In the genomic region with DNA sequence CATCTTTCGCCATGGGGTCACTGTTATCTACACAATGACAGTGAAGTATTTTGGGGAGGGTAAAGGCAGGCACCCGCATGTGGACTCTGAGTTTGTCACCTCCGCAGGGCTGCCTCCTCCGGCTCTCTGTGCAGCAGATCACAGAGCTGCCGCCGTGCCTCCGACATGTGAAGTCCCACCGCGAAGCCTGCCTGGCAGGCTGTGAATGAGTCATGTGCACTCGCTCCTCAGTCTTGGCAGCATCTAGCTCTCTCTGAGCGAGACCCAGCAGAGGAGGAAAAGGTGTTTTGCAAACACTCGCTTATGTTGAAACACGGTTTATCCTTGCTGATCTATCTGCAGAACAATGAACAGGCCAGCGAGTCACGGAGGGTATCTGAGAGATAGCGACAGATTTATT, we compare ENCODE assay signal across 8 mouse cellular contexts. TPM values are rescaled to one million over a fixed set of nuclear protein-coding genes. Genes with fewer than 3 reads are reported as not detected.
A peak's percentile ranks its signal among the peaks of the same experiment; 100 is the strongest.
DNase-seq lines count a peak whose midpoint lies in the region; ATAC-seq and TF ChIP-seq lines count a peak whose summit lies in the region.

No protein-coding gene starts in this region.

- no peaks in the 10 kb centered on the region for H3K4me1 ChIP-seq in kidney, embryonic 14.5 days (ENCODE audit: control insufficient read depth, insufficient read depth, low read length)
- peaks cover 11% of the 10 kb centered on the region for H3K4me1 ChIP-seq in heart, embryonic 13.5 days

- no peaks in the 10 kb centered on the region for H3K27me3 ChIP-seq in kidney, embryonic 14.5 days (ENCODE audit: control insufficient read depth, insufficient read depth, low read length)
- no peaks in the 10 kb centered on the region for H3K27me3 ChIP-seq in heart, embryonic 13.5 days (replicated peaks)

- H3K9ac ChIP-seq in kidney, embryonic 14.5 days (ENCODE audit: low read depth, low read length), result no peak overlapping the region
- H3K9ac ChIP-seq in heart, embryonic 13.5 days, result no peak overlapping the region

- TF ChIP-seq POLR2A in brain, embryonic 14.5 days (IDR thresholded peaks at IDR 0.05; ENCODE audit: borderline replicate concordance, extremely low read depth, insufficient read depth, insufficient read length, poor library complexity, severe bottlenecking), result no peak

- no peak for TF ChIP-seq CTCF in brain, embryonic 14.5 days (IDR thresholded peaks at IDR 0.05; ENCODE audit: borderline replicate concordance, extremely low read depth, insufficient read depth, insufficient read length)

- no peaks in the 10 kb centered on the region for H3K9me3 ChIP-seq in kidney, embryonic 14.5 days (ENCODE audit: control insufficient read depth, low read length)
- H3K9me3 ChIP-seq in heart, embryonic 13.5 days, result 0 out of 2 replicates have a peak, but pooled peaks cover 3% of the 10 kb centered on the region

- no peaks in the 10 kb centered on the region for H3K36me3 ChIP-seq in kidney, embryonic 14.5 days (ENCODE audit: control insufficient read depth, insufficient read depth, low read length)
- H3K36me3 ChIP-seq in heart, embryonic 13.5 days, result no peaks in the 10 kb centered on the region

- no peak overlapping the region for H3K27ac ChIP-seq in kidney, embryonic 14.5 days (ENCODE audit: low read depth, low read length)
- no peak overlapping the region for H3K27ac ChIP-seq in heart, embryonic 13.5 days (replicated peaks)

- H3K4me3 ChIP-seq in kidney, embryonic 14.5 days (ENCODE audit: low read length), result no peak overlapping the region
- H3K4me3 ChIP-seq in heart, embryonic 13.5 days, result no peak overlapping the region

- no peak for ATAC-seq in kidney, embryonic 14.5 days (ENCODE audit: low FRiP score, low TSS enrichment)
- ATAC-seq in heart, embryonic 13.5 days (ENCODE audit: extremely low read depth, insufficient number of reproducible peaks, low FRiP score, low TSS enrichment), result no peak

- peak; percentile 17 to 35 for DNase-seq in kidney, postnatal 4 days
- peak; percentile 87 for DNase-seq in brain, embryonic 14.5 days (ENCODE audit: low read depth)
- peak; percentile 74 to 79 for DNase-seq in left cerebral cortex, postnatal 36 days (ENCODE audit: low spot score in 2 of 2)
- DNase-seq in right cerebral cortex, postnatal 25 days, result peak; percentile 70
- no peak for DNase-seq in gastrocnemius, adult 8-10 months (ENCODE audit: low spot score in 2 of 2)
- DNase-seq in natural killer cell, adult 2 months (ENCODE audit: low spot score in 2 of 2), result no peak

- intact Hi-C loops in left cerebral cortex, postnatal 36 days (cut with DNase I), result loop anchor here (5.0 kb wide), 1 partner anchor 37 kb away; no protein-coding TSS in a partner anchor

- no peak overlapping the region for H3K4me2 ChIP-seq in kidney, embryonic 14.5 days (replicated peaks; ENCODE audit: low read depth, low read length)
- H3K4me2 ChIP-seq in heart, embryonic 13.5 days, result peak overlapping the region; percentile 12; the same call in 1 of the 2 replicates

- WGBS in kidney, embryonic 14.5 days, result 63% methylated on average over 16 of the region's 16 CpGs
- WGBS in heart, embryonic 13.5 days, result 30% methylated on average over 16 of the region's 16 CpGs

RNA-seq across cellular contexts. Expression of a gene that starts 35.3 kb away (rescaled TPM):
- 8.4 and 9.4 TPM in 2 replicates for polyA plus RNA-seq in kidney, embryonic 14.5 days (2014; fragmentation: Nextera tagmentation; extraction: Ambion mirVana)
- 5.5 and 12.7 TPM in 2 replicates for polyA plus RNA-seq in brain, embryonic 14.5 days (2012; rRNA removed)
- 2.1 and 2.4 TPM in 2 replicates for polyA plus RNA-seq in heart, embryonic 13.5 days (2015; fragmentation: Nextera tagmentation; extraction: Ambion mirVana)
- total RNA-seq in left cerebral cortex, postnatal 36 days (2021), result 10 to 100 TPM in 1 of 2 experiments, 1 to 10 TPM in 1; 6.2 to 11.9 TPM
- 1 to 10 TPM; 1.2 to 2.4 (median 1.8) TPM for total RNA-seq in gastrocnemius, adult 8-10 months (2022)

Comparison
In these comparisons a context has a peak if more than half of its experiments do, and no peak if none do; other contexts are left out.
1. DNase-seq: peak in kidney, postnatal 4 days (2 of 2), brain, embryonic 14.5 days (single experiment), left cerebral cortex, postnatal 36 days (2 of 2) and right cerebral cortex, postnatal 25 days (single experiment); none in gastrocnemius, adult 8-10 months (0 of 2) and natural killer cell, adult 2 months (0 of 2).